Mouse (Mus musculus) stomach, embryonic 16.5 days (tissue): Measurements from ENCODE around the gene Setd1b. TPM values are rescaled to one million over a fixed set of nuclear protein-coding genes. Genes with fewer than 3 reads are reported as not detected.
"Not testable (repeated sequence)": the region's sequence is repeated elsewhere in the genome, so short reads cannot be mapped to it uniquely, and the experiment has no call there.

Experiments used
- ATAC-seq: fragments of 200-750 bp; cut with Nextera tagmentation; 2 replicates; pipeline ENCODE4 v1.8.0; 2017; ENCODE audit warnings: moderate number of reproducible peaks, moderate TSS enrichment; ENCODE audit not compliant: insufficient read depth, low FRiP score
- H3K27ac ChIP-seq: fragments of 300-500 bp; sonication (generic); 2 replicates; pipeline ENCODE4 v1.5.1; 2014; ENCODE audit warnings: low read length
- H3K27me3 ChIP-seq: fragments of 300-500 bp; sonication (generic); 2 replicates; pipeline ENCODE4 v1.6.1; 2014; ENCODE audit warnings: low read length, control low read depth, mixed read lengths; ENCODE audit not compliant: control insufficient read depth, insufficient read depth
- H3K36me3 ChIP-seq: fragments of 300-500 bp; sonication (generic); 2 replicates; pipeline ENCODE4 v1.6.1; 2014; ENCODE audit warnings: low read length; ENCODE audit not compliant: control insufficient read depth, insufficient read depth
- H3K4me1 ChIP-seq: fragments of 300-500 bp; sonication (generic); 2 replicates; pipeline ENCODE4 v1.6.1; 2014; ENCODE audit warnings: low read length, control low read depth, mixed read lengths; ENCODE audit not compliant: control insufficient read depth, insufficient read depth
- H3K4me2 ChIP-seq: fragments of 300-500 bp; sonication (generic); 2 replicates; pipeline ENCODE4 v1.6.1; 2014; ENCODE audit warnings: low read depth, low read length, mixed read lengths
- H3K4me3 ChIP-seq: fragments of 300-500 bp; sonication (generic); replicated peaks from 2 replicates; pipeline ENCODE4 v1.5.1; 2014; ENCODE audit warnings: mild to moderate bottlenecking, low read length
- H3K9ac ChIP-seq: fragments of 300-500 bp; sonication (generic); 2 replicates; pipeline ENCODE4 v1.6.1; 2014; ENCODE audit warnings: low read length
- H3K9me3 ChIP-seq: fragments of 300-500 bp; sonication (generic); replicated peaks from 2 replicates; pipeline ENCODE4 v1.6.1; 2016; ENCODE audit warnings: low read length, control low read depth; ENCODE audit not compliant: control insufficient read depth
- WGBS: fragments of 180-500 bp; shearing (Covaris S2); extraction: QIAGEN DNeasy Blood & Tissue Kit; methylation state at CpG from one replicate; pipeline ENCODE4 v1.1.7; 2014; 5-methylcytosine and 5-hydroxymethylcytosine counted together
- polyA plus RNA-seq: library from polyadenylated mRNA; unstranded; fragments of >200 nt; fragmentation: Nextera tagmentation; extraction: Ambion mirVana; gene quantifications from 2 replicates; pipeline ENCODE4 v1.2.1, GENCODE M21; 2015

Setd1b gene
- polyA plus RNA-seq, 1 experiment from 2014 or later: 7.7 TPM

GRCm38 (mm10) chr5:123196746-123197145 lies 54.8 kb downstream of the Setd1b start:
- H3K36me3 ChIP-seq: no peaks in the 10 kb centered on the region
- no peaks in the 10 kb centered on the region for H3K9me3 ChIP-seq
- no peaks in the 10 kb centered on the region for H3K4me1 ChIP-seq
- no peak overlapping the region for H3K4me2 ChIP-seq
- no peak for ATAC-seq
- H3K9ac ChIP-seq: no peak overlapping the region
- no peaks in the 10 kb centered on the region for H3K27me3 ChIP-seq
- no peak overlapping the region for H3K27ac ChIP-seq
- H3K4me3 ChIP-seq: no peak overlapping the region
- 56% methylated on average over 4 of the region's 4 CpGs for WGBS

DNA sequence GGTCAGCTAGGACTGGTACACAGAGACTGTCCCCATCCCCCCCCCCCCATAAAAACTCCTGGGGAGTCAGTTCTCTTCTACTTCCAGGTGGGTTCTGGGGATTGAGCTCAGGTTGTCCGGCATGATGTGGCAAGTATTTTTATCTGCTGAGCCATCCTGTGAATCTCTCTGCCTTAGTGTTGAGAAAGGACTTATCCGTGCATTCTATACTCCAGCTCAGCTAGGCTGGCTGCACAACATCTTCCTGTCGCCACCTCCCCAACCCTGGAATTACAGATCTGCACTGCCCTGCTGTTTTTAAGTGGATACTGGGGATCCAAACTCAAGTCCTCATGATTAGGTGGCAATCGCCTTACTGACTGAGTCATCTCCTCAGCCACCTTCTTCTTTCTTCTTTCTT lies 56.5 kb downstream of the Setd1b start:
- no peak for ATAC-seq
- 91% methylated on average over 4 of the region's 4 CpGs for WGBS

DNA sequence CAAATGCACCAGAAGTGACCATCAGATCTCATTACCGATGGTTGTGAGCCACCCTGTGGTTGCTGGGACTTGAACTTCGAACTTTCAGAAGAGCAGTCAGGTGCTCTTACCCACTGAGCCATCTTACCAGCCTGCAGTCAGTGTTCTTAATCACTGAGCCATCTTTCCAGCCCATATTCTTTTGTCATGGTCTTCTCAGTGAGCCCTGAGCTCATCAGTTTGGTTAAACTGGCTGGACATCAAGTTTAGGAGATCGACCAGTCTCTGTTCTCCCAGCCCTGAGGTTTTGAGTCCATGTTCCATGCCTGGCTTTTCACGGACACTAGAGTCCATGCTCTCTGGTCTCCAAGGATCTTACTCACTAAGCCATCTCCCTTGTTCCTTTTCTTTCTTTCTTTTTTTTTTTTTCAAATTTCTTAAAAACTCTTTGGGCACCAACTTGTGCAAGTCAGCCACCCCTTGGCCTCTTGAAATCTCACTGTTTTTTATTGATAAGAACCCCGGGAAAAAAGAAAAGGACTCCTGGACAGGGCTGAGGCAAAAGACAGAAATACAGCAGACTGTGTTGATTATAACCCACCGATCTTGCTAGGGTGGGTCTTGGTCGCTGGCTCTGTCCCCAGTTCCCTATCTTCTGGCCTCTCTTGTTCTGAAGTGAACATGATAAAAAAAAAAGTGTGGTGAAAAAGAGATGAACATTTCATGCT lies 59.0 kb downstream of the Setd1b start:
- 92% methylated on average over 5 of the region's 7 CpGs for WGBS
- H3K27ac ChIP-seq, H3K36me3 ChIP-seq, H3K9ac ChIP-seq, H3K4me1 ChIP-seq, ATAC-seq, H3K4me2 ChIP-seq, H3K4me3 ChIP-seq, H3K27me3 ChIP-seq, H3K9me3 ChIP-seq: not testable (repeated sequence)

More for the DNA sequence above, 56.5 kb downstream of the Setd1b start:
- H3K4me3 ChIP-seq: no peak overlapping the region
- no peaks in the 10 kb centered on the region for H3K27me3 ChIP-seq
- H3K4me1 ChIP-seq: no peaks in the 10 kb centered on the region
- H3K9me3 ChIP-seq: no peaks in the 10 kb centered on the region
- no peak overlapping the region for H3K4me2 ChIP-seq
- no peaks in the 10 kb centered on the region for H3K36me3 ChIP-seq
- H3K27ac ChIP-seq: no peak overlapping the region
- no peak overlapping the region for H3K9ac ChIP-seq

DNA sequence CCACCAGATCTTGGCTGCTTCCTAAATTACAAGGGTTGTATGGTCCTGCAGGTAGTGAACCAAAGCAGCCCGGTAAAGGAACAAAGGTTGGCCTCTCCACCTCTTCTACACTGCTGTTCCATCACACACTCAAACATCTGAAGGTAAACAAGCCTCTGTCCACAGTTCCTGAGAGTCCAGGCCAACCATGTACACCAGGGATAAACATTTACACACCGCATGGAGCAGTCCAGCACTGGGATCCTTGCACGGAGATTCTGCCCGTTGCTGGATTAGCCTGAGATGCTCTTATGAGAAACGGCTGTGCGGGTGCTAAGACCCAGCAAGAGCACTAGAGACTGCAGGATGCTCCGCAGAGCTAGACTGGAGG lies 59.5 kb downstream of the Setd1b start:
- no peak for ATAC-seq
- 56% methylated on average over 7 of the region's 7 CpGs for WGBS
- H3K27ac ChIP-seq: no peak overlapping the region
- H3K36me3 ChIP-seq: no peaks in the 10 kb centered on the region
- no peak overlapping the region for H3K4me3 ChIP-seq
- no peak overlapping the region for H3K9ac ChIP-seq
- H3K4me1 ChIP-seq: no peaks in the 10 kb centered on the region
- H3K27me3 ChIP-seq: no peaks in the 10 kb centered on the region
- H3K9me3 ChIP-seq: no peaks in the 10 kb centered on the region
- no peak overlapping the region for H3K4me2 ChIP-seq

DNA sequence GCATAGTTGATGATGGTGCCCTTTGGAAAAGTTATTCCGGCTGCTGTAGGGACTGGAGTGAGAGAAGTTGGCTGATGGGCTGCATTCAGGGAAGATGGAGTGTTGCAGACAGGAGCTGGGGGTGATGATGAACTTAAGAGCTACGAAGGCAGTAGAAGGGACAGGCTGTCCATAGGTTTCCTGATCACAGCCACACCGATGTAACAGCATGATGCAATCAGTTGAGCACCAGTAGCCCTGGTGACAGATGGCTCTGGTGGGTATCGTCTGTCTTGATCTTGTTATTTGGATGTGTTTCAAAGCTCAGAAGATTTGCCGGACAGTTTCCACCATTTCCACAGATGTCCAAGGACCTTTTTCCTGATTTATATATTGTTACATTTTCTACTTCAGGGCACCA lies 60.0 kb downstream of the Setd1b start:
- 67% methylated on average over 5 of the region's 5 CpGs for WGBS
- Histone ChIP-seq H3K9me3 (no peaks in the 10 kb centered on the region), H3K36me3 (no peaks in the 10 kb centered on the region), H3K4me1 (no peaks in the 10 kb centered on the region), H3K9ac (no peak overlapping the region), H3K27me3 (no peaks in the 10 kb centered on the region), H3K27ac (no peak overlapping the region), H3K4me3 (no peak overlapping the region), H3K4me2 (no peak overlapping the region)
- ATAC-seq: no peak

- not testable (repeated sequence) for H3K36me3 ChIP-seq, H3K4me3 ChIP-seq
- WGBS: 46% methylated on average over 4 of the region's 4 CpGs
Observed at GRCm38 (mm10) chr5:123202771-123203170, 60.8 kb downstream of the Setd1b start.

DNA sequence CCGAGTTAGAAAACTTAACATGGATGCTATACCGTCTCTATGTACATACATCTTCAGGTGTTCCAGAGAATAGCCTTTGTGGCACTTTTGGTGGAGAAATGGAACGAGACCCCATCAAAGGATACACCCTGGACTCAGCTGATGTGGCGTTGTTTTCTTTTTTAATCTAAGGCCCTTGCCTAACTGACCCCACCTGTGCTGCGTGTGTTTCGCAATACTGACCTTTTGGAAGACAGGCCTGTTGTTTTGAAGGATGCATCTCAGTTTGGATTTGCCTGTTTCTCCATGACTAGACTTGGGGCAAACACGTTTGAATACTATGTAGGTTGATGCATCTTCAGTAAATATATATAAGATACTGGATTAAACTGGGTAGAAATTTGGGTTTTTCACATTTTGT lies 61.6 kb downstream of the Setd1b start:
- not testable (repeated sequence) for H3K4me1 ChIP-seq, ATAC-seq, H3K27ac ChIP-seq, H3K27me3 ChIP-seq, H3K4me2 ChIP-seq, H3K9ac ChIP-seq, H3K9me3 ChIP-seq, H3K36me3 ChIP-seq, H3K4me3 ChIP-seq
- WGBS: 83% methylated on average over 7 of the region's 7 CpGs

More at GRCm38 (mm10) chr5:123202771-123203170, 60.8 kb downstream of the Setd1b start:
- H3K4me2 ChIP-seq, H3K9me3 ChIP-seq, H3K9ac ChIP-seq, H3K27ac ChIP-seq, H3K27me3 ChIP-seq, H3K4me1 ChIP-seq, ATAC-seq: not testable (repeated sequence)

Other genes starting within 250 kb of the Setd1b start
- 33.2 and 37.4 TPM in 2 replicates for gene Kdm2b, start 152.4 kb upstream of the Setd1b start, polyA plus RNA-seq
- 16.6 and 18.3 TPM in 2 replicates for gene Orai1, start 127.1 kb upstream of the Setd1b start, polyA plus RNA-seq
- 1.0 TPM in 1 of 2 replicates, not detected in the other for gene Morn3, start 95.2 kb upstream of the Setd1b start, polyA plus RNA-seq
- gene Tmem120b, start 73.8 kb upstream of the Setd1b start, polyA plus RNA-seq: 13.7 and 15.3 TPM in 2 replicates
- gene Rhof, start 9.5 kb upstream of the Setd1b start, polyA plus RNA-seq: 2.6 and 3.7 TPM in 2 replicates
- 67.5 and 71.0 TPM in 2 replicates for gene Psmd9, start 27.2 kb downstream of the Setd1b start, polyA plus RNA-seq
- gene Hpd, start 40.5 kb downstream of the Setd1b start, polyA plus RNA-seq: 3.3 and 4.1 TPM in 2 replicates
- gene Wdr66, start 109.9 kb downstream of the Setd1b start, polyA plus RNA-seq: 0.84 and 1.1 TPM in 2 replicates
- 18.7 and 20.4 TPM in 2 replicates for gene Bcl7a, start 201.6 kb downstream of the Setd1b start, polyA plus RNA-seq